Mouse (Mus musculus) heart, embryonic 14.5 days (tissue): ENCODE measurements around the gene Nebl. TPM values are rescaled to one million over a fixed set of nuclear protein-coding genes. Genes with fewer than 3 reads are reported as not detected.

ENCODE experiments used
- ATAC-seq: fragments of 200-750 bp; cut with Nextera tagmentation; 2 replicates; pipeline ENCODE4 v1.8.0; 2017; ENCODE audit warnings: low read depth, moderate TSS enrichment; ENCODE audit not compliant: insufficient number of reproducible peaks, insufficient read depth, low FRiP score
- H3K27ac ChIP-seq, 2 experiments: fragments of 200-500 bp in 1 of 2; fragments of 300-500 bp in 1 of 2; sonication (generic) in 1 of 2; replicated peaks in 1 of 2; 2 replicates each; pipeline ENCODE4 v1.5.1; 2012 to 2014; ENCODE audit warnings: low read depth in 2 of 2, low read length in 2 of 2, control low read depth in 1 of 2, mild to moderate bottlenecking in 1 of 2, mixed read lengths in 1 of 2; ENCODE audit not compliant: control insufficient read depth in 1 of 2, insufficient read depth in 1 of 2
- H3K27me3 ChIP-seq: fragments of 300-500 bp; sonication (generic); 2 replicates; pipeline ENCODE4 v1.6.1; 2014; ENCODE audit warnings: mild to moderate bottlenecking, low read length, control low read depth; ENCODE audit not compliant: control insufficient read depth, insufficient read depth
- H3K36me3 ChIP-seq: fragments of 300-500 bp; sonication (generic); 2 replicates; pipeline ENCODE4 v1.6.1; 2014; ENCODE audit warnings: mild to moderate bottlenecking, control low read depth, low read length, mixed read lengths; ENCODE audit not compliant: control insufficient read depth, insufficient read depth
- H3K4me1 ChIP-seq, 2 experiments: fragments of 200-500 bp in 1 of 2; fragments of 300-500 bp in 1 of 2; sonication (generic) in 1 of 2; 2 replicates each; pipeline ENCODE4 v1.6.1; 2012 to 2014; ENCODE audit warnings: low read length in 2 of 2, control low read depth in 1 of 2, mixed read lengths in 1 of 2; ENCODE audit not compliant: control insufficient read depth in 2 of 2, insufficient read depth in 2 of 2
- H3K4me2 ChIP-seq: fragments of 300-500 bp; sonication (generic); 2 replicates; pipeline ENCODE4 v1.6.1; 2014; ENCODE audit warnings: mild to moderate bottlenecking, low read length
- H3K4me3 ChIP-seq, 2 experiments: fragments of 200-500 bp in 1 of 2; fragments of 300-500 bp in 1 of 2; sonication (generic) in 1 of 2; 2 replicates each; pipeline ENCODE4 v1.5.1; 2012 to 2014; ENCODE audit warnings: low read length in 2 of 2, mild to moderate bottlenecking in 2 of 2, control low read depth in 1 of 2, low read depth in 1 of 2, moderate library complexity in 1 of 2; ENCODE audit not compliant: control insufficient read depth in 1 of 2, insufficient read depth in 1 of 2
- H3K9ac ChIP-seq: fragments of 300-500 bp; sonication (generic); 2 replicates; pipeline ENCODE4 v1.6.1; 2014; ENCODE audit warnings: mild to moderate bottlenecking, low read length
- H3K9me3 ChIP-seq: fragments of 300-500 bp; sonication (generic); 2 replicates; pipeline ENCODE4 v1.6.1; 2016; ENCODE audit warnings: low read length, control low read depth; ENCODE audit not compliant: control insufficient read depth
- WGBS: fragments of 180-500 bp; shearing (Covaris S2); extraction: QIAGEN DNeasy Blood & Tissue Kit; methylation state at CpG from one replicate; pipeline ENCODE4 v1.1.7; 2014; 5-methylcytosine and 5-hydroxymethylcytosine counted together
- polyA plus RNA-seq: library from polyadenylated mRNA; unstranded; fragments of >200 nt; fragmentation: Nextera tagmentation; extraction: Ambion mirVana; gene quantifications from 2 replicates; pipeline ENCODE4 v1.2.1, GENCODE M21; 2014

The Nebl gene
- polyA plus RNA-seq, 1 experiment from 2014 or later, result 364 TPM

GRCm38 (mm10) chr2:17732210-17732609, 946 bp upstream of the Nebl start:
- no peak overlapping the region for H3K4me3 ChIP-seq

GRCm38 (mm10) chr2:17731831-17732200, 552 bp upstream of the Nebl start:
- WGBS, result 20% methylated on average over 6 of the region's 6 CpGs
- no peak overlapping the region for H3K9ac ChIP-seq

More at GRCm38 (mm10) chr2:17732210-17732609, 946 bp upstream of the Nebl start:
- 49% methylated on average over 7 of the region's 7 CpGs for WGBS
- H3K27me3 ChIP-seq, result peaks cover 20% of the 10 kb centered on the region; the same call in 1 of the 2 replicates
- no peak overlapping the region for H3K9ac ChIP-seq
- ATAC-seq, result no peak
- H3K4me2 ChIP-seq, result peak overlapping the region; percentile 99; the same call in 1 of the 2 replicates
- H3K27ac ChIP-seq, result no peak overlapping the region
- H3K4me1 ChIP-seq, result peaks cover 4 to 9% of the 10 kb centered on the region in 2 experiments; a peak in 3 of 4 replicates
- no peaks in the 10 kb centered on the region for H3K36me3 ChIP-seq
- no peaks in the 10 kb centered on the region for H3K9me3 ChIP-seq

GRCm38 (mm10) chr2:17730648-17730956, 662 bp downstream of the Nebl start:
- Histone ChIP-seq H3K4me3 (peak overlapping the region; percentile 66 to 70), H3K9ac (peak overlapping the region; percentile 62), H3K4me2 (peak overlapping the region; percentile 99), H3K36me3 (no peaks in the 10 kb centered on the region), H3K27ac (no peak overlapping the region), H3K9me3 (no peaks in the 10 kb centered on the region), H3K27me3 (peaks cover 20% of the 10 kb centered on the region; the same call in 1 of the 2 replicates), H3K4me1 (peaks cover 4 to 9% of the 10 kb centered on the region in 2 experiments; a peak in 3 of 4 replicates)
- WGBS, result under 1% methylated on average over 20 of the region's 20 CpGs
- ATAC-seq, result no peak

More at GRCm38 (mm10) chr2:17731831-17732200, 552 bp upstream of the Nebl start:
- no peak for ATAC-seq
- peaks cover 20% of the 10 kb centered on the region; the same call in 1 of the 2 replicates for H3K27me3 ChIP-seq
- peak overlapping the region; percentile 99 for H3K4me2 ChIP-seq
- no peak overlapping the region for H3K27ac ChIP-seq
- H3K9me3 ChIP-seq, result no peaks in the 10 kb centered on the region
- H3K4me1 ChIP-seq, result peaks cover 4 to 9% of the 10 kb centered on the region in 2 experiments; a peak in 3 of 4 replicates
- peak overlapping the region in 1 of 2 experiments; percentile 70; a peak in 1 of 4 replicates for H3K4me3 ChIP-seq
- no peaks in the 10 kb centered on the region for H3K36me3 ChIP-seq

GRCm38 (mm10) chr2:17729770-17730647, 1.3 kb downstream of the Nebl start:
- Histone ChIP-seq H3K9me3 (no peaks in the 10 kb centered on the region), H3K27me3 (peaks cover 20% of the 10 kb centered on the region; the same call in 1 of the 2 replicates), H3K36me3 (no peaks in the 10 kb centered on the region), H3K4me1 (peaks cover 4 to 9% of the 10 kb centered on the region in 2 experiments; a peak in 3 of 4 replicates), H3K9ac (peak overlapping the region; percentile 62), H3K4me2 (peak overlapping the region; percentile 99), H3K27ac (no peak overlapping the region), H3K4me3 (peak overlapping the region; percentile 66 to 70)
- WGBS, result 7% methylated on average over 25 of the region's 25 CpGs
- ATAC-seq, result no peak

GRCm38 (mm10) chr2:17724405-17724804, 6.9 kb downstream of the Nebl start:
- H3K4me2 ChIP-seq, result no peak overlapping the region
- H3K4me3 ChIP-seq, result no peak overlapping the region
- no peak for ATAC-seq
- H3K4me1 ChIP-seq, result peaks cover 6 to 7% of the 10 kb centered on the region in 2 experiments; a peak in 2 of 4 replicates
- H3K9me3 ChIP-seq, result no peaks in the 10 kb centered on the region
- no peaks in the 10 kb centered on the region for H3K36me3 ChIP-seq
- 87% methylated on average over 5 of the region's 5 CpGs for WGBS
- peaks cover 9% of the 10 kb centered on the region; the same call in 1 of the 2 replicates for H3K27me3 ChIP-seq
- H3K27ac ChIP-seq, result no peak overlapping the region
- H3K9ac ChIP-seq, result no peak overlapping the region

- no peak for ATAC-seq
- no peak overlapping the region for H3K9ac ChIP-seq
- WGBS, result 22% methylated on average over 12 of the region's 12 CpGs
- peak overlapping the region; percentile 26; the same call in 1 of the 2 replicates for H3K4me2 ChIP-seq
- H3K27ac ChIP-seq, result no peak overlapping the region
- no peak overlapping the region for H3K4me3 ChIP-seq
- H3K9me3 ChIP-seq, result no peaks in the 10 kb centered on the region
- H3K27me3 ChIP-seq, result 0 out of 2 replicates have a peak, but pooled peaks cover 4% of the 10 kb centered on the region
- no peaks in the 10 kb centered on the region for H3K36me3 ChIP-seq
- H3K4me1 ChIP-seq, result peaks cover 6 to 7% of the 10 kb centered on the region in 2 experiments; a peak in 2 of 4 replicates
Measured at GRCm38 (mm10) chr2:17723268-17724019, 7.8 kb downstream of the Nebl start.

GRCm38 (mm10) chr2:17721177-17721715, 10.0 kb downstream of the Nebl start:
- H3K4me2 ChIP-seq, result no peak overlapping the region
- no peak for ATAC-seq

More at GRCm38 (mm10) chr2:17721177-17721715, 10.0 kb downstream of the Nebl start:
- H3K9ac ChIP-seq, result no peak overlapping the region
- H3K27me3 ChIP-seq, result no peaks in the 10 kb centered on the region
- H3K4me3 ChIP-seq, result no peak overlapping the region
- H3K9me3 ChIP-seq, result peaks cover 2% of the 10 kb centered on the region
- WGBS, result 71% methylated on average over 6 of the region's 6 CpGs
- no peaks in the 10 kb centered on the region for H3K36me3 ChIP-seq
- no peak overlapping the region for H3K27ac ChIP-seq
- peaks cover 7 to 9% of the 10 kb centered on the region in 2 experiments; a peak in 2 of 4 replicates for H3K4me1 ChIP-seq
